Comparison of ENCODE assay signal across 8 mouse cellular contexts in genomic region chr6:3182889-3183818, GRCm38 (mm10).
DNase-seq lines count a peak whose midpoint lies in the region; ATAC-seq and TF ChIP-seq lines count a peak whose summit lies in the region.

No protein-coding gene starts in this region.

- peak overlapping the region; percentile 20 for H3K4me2 ChIP-seq in embryonic facial prominence, embryonic 12.5 days (replicated peaks)
- H3K4me2 ChIP-seq in heart, embryonic 11.5 days, result peak overlapping the region; percentile 55
- H3K4me2 ChIP-seq in lung, embryonic 16.5 days (ENCODE audit: low read depth, low read length), result peak overlapping the region; percentile 40

- peaks cover 7% of the 10 kb centered on the region for H3K27me3 ChIP-seq in E14TG2a.4 (ENCODE audit: insufficient read depth, low read length)
- 0 out of 2 replicates have a peak, but pooled peaks cover 7% of the 10 kb centered on the region for H3K27me3 ChIP-seq in embryonic facial prominence, embryonic 12.5 days
- peaks cover 5% of the 10 kb centered on the region for H3K27me3 ChIP-seq in heart, embryonic 11.5 days (ENCODE audit: control insufficient read depth, insufficient read depth, low read length)
- H3K27me3 ChIP-seq in lung, embryonic 16.5 days (ENCODE audit: control insufficient read depth, insufficient read depth, low read depth, low read length), result no peaks in the 10 kb centered on the region

- H3K36me3 ChIP-seq in E14TG2a.4 (ENCODE audit: insufficient read depth, low read length), result no peaks in the 10 kb centered on the region
- no peaks in the 10 kb centered on the region for H3K36me3 ChIP-seq in embryonic facial prominence, embryonic 12.5 days
- no peaks in the 10 kb centered on the region for H3K36me3 ChIP-seq in heart, embryonic 11.5 days (ENCODE audit: control insufficient read depth, insufficient read depth, low read length)
- no peaks in the 10 kb centered on the region for H3K36me3 ChIP-seq in lung, embryonic 16.5 days (ENCODE audit: control insufficient read depth, insufficient read depth, low read length)

- no peaks in the 10 kb centered on the region for H3K9me3 ChIP-seq in E14TG2a.4 (ENCODE audit: low read length)
- peaks cover 19% of the 10 kb centered on the region for H3K9me3 ChIP-seq in embryonic facial prominence, embryonic 12.5 days
- H3K9me3 ChIP-seq in heart, embryonic 11.5 days (replicated peaks; ENCODE audit: control insufficient read depth, low read length), result peaks cover 11% of the 10 kb centered on the region
- peaks cover 12% of the 10 kb centered on the region for H3K9me3 ChIP-seq in lung, embryonic 16.5 days (ENCODE audit: control insufficient read depth, low read length)

- H3K27ac ChIP-seq in embryonic facial prominence, embryonic 12.5 days, result no peak overlapping the region
- H3K27ac ChIP-seq in heart, embryonic 11.5 days (ENCODE audit: low read depth, low read length), result no peak overlapping the region
- no peak overlapping the region for H3K27ac ChIP-seq in lung, embryonic 16.5 days (ENCODE audit: low read length)

- no peak overlapping the region for H3K9ac ChIP-seq in embryonic facial prominence, embryonic 12.5 days
- no peak overlapping the region for H3K9ac ChIP-seq in heart, embryonic 11.5 days (ENCODE audit: low read depth, low read length)
- no peak overlapping the region for H3K9ac ChIP-seq in lung, embryonic 16.5 days (ENCODE audit: low read length)

- H3K4me3 ChIP-seq in E14TG2a.4 (replicated peaks; ENCODE audit: low read length), result peak overlapping the region; percentile 81
- H3K4me3 ChIP-seq in embryonic facial prominence, embryonic 12.5 days, result no peak overlapping the region
- peak overlapping the region; percentile 23 for H3K4me3 ChIP-seq in heart, embryonic 11.5 days (ENCODE audit: low read depth, low read length)
- H3K4me3 ChIP-seq in lung, embryonic 16.5 days (ENCODE audit: low read length), result peak overlapping the region; percentile 16

- peak; percentile 66 for ATAC-seq in embryonic facial prominence, embryonic 12.5 days (ENCODE audit: insufficient number of reproducible peaks, insufficient read depth, low FRiP score, low TSS enrichment)
- peak; percentile 79 for ATAC-seq in heart, embryonic 11.5 days (replicated peaks; ENCODE audit: insufficient number of reproducible peaks, low FRiP score, low TSS enrichment)
- ATAC-seq in lung, embryonic 16.5 days (ENCODE audit: low read depth), result peak; percentile 79
- peak; percentile 76 for ATAC-seq in neutrophil, adult 5-6 weeks (ENCODE audit: extremely low read depth, insufficient number of reproducible peaks, low FRiP score, poor library complexity, severe bottlenecking)

- TF ChIP-seq CTCF in E14TG2a.4 (conservative IDR thresholded peaks at IDR 0.05; ENCODE audit: low read length), result no peak

- WGBS in embryonic facial prominence, embryonic 12.5 days, result 43% methylated on average over 33 of the region's 33 CpGs
- WGBS in heart, embryonic 11.5 days (ENCODE audit: insufficient replicate concordance), result 33% methylated on average over 33 of the region's 33 CpGs
- 38% methylated on average over 33 of the region's 33 CpGs for WGBS in lung, embryonic 16.5 days

- H3K4me1 ChIP-seq in E14TG2a.4 (replicated peaks; ENCODE audit: low read depth, low read length), result peaks cover 16% of the 10 kb centered on the region
- no peaks in the 10 kb centered on the region for H3K4me1 ChIP-seq in embryonic facial prominence, embryonic 12.5 days
- H3K4me1 ChIP-seq in heart, embryonic 11.5 days (ENCODE audit: control insufficient read depth, insufficient read depth, low read length), result no peaks in the 10 kb centered on the region
- H3K4me1 ChIP-seq in lung, embryonic 16.5 days (replicated peaks; ENCODE audit: control insufficient read depth, insufficient read depth, low read length), result no peaks in the 10 kb centered on the region

- DNase-seq in adrenal gland, postnatal 4 days (ENCODE audit: low spot score in 2 of 2), result peak; percentile 37 to 52
- peak; percentile 65 for DNase-seq in kidney, adult 9 months
- DNase-seq in urinary bladder, adult 2 months (ENCODE audit: low spot score), result peak; percentile 64
